In genomic region chr13:100684355-100684754, GRCm38 (mm10) we compare ENCODE assay signal across 13 mouse cellular contexts. TPM values are rescaled to one million over a fixed set of nuclear protein-coding genes. Genes with fewer than 3 reads are reported as not detected.
A peak's percentile ranks its signal among the peaks of the same experiment; 100 is the strongest.
DNase-seq lines count a peak whose midpoint lies in the region; TF ChIP-seq lines count a peak whose summit lies in the region.
"Had no signal": no experiment of that assay in that cellular context is flagged by ENCODE, and none has a peak within 500 bp of the region (broad histone marks: within the 10 kb centered on the region; RNA-seq: fewer than 3 reads in every experiment).

No protein-coding gene starts in this region.

- peak; percentile 46 for TF ChIP-seq CTCF in lung, adult 2 months (IDR thresholded peaks at IDR 0.05; ENCODE audit: insufficient read depth, low read length)
- TF ChIP-seq CTCF in ES-Bruce4 (IDR thresholded peaks at IDR 0.05; ENCODE audit: low read depth, low read length), result peak; percentile 69

- no peaks in the 10 kb centered on the region for H3K9me3 ChIP-seq in ES-Bruce4 (replicated peaks; ENCODE audit: control insufficient read depth, insufficient read depth, low read length, poor library complexity, severe bottlenecking)
- H3K9me3 ChIP-seq: limb, embryonic 12.5 days; midbrain, embryonic 10.5 days; neural tube, embryonic 13.5 days had no signal

- TF ChIP-seq EP300 in ES-Bruce4 (IDR thresholded peaks at IDR 0.05; ENCODE audit: insufficient read depth, low read depth, low read length), result no peak

- WGBS in lung, adult 2 months, result 72% methylated on average over 2 of the region's 2 CpGs

- no peaks in the 10 kb centered on the region for H3K36me3 ChIP-seq in ES-Bruce4 (ENCODE audit: control insufficient read depth, insufficient read depth, low read length, poor library complexity, severe bottlenecking)
- H3K36me3 ChIP-seq: limb, embryonic 12.5 days; midbrain, embryonic 10.5 days; neural tube, embryonic 13.5 days had no signal

- no peak overlapping the region for H3K27ac ChIP-seq in ES-Bruce4 (ENCODE audit: insufficient read depth, low read length)
- H3K27ac ChIP-seq: limb, embryonic 12.5 days; midbrain, embryonic 10.5 days; neural tube, embryonic 13.5 days had no signal

- no peaks in the 10 kb centered on the region for H3K27me3 ChIP-seq in ES-Bruce4 (ENCODE audit: control insufficient read depth, insufficient read depth, low read length, poor library complexity, severe bottlenecking)
- H3K27me3 ChIP-seq: limb, embryonic 12.5 days; neural tube, embryonic 13.5 days had no signal

- no peaks in the 10 kb centered on the region for H3K4me1 ChIP-seq in lung, adult 2 months (ENCODE audit: control insufficient read depth, insufficient read depth, low read length)
- H3K4me1 ChIP-seq in ES-Bruce4 (ENCODE audit: control insufficient read depth, insufficient read depth, low read length), result no peaks in the 10 kb centered on the region
- H3K4me1 ChIP-seq: limb, embryonic 12.5 days; midbrain, embryonic 10.5 days; neural tube, embryonic 13.5 days had no signal

- no peak for DNase-seq in lung, adult 2 months
- no peak for DNase-seq in lung, postnatal 36 days
- peak; percentile 12 for DNase-seq in c-Kit-negative CD71-positive TER-119-positive erythroid progenitor cells, embryonic 14.5 days (ENCODE audit: low read depth, low spot score)
- peak; percentile 48 for DNase-seq in naive thymus-derived CD4-positive, alpha-beta T cell, adult 2 months (ENCODE audit: low read depth)
- no peak for DNase-seq in yolk sac, embryonic 10.5 days (ENCODE audit: low spot score)
- no peak for DNase-seq in cerebellum, adult 11 months
- DNase-seq: cerebellum, adult 9-11 months; gastrocnemius, postnatal 25 days had no signal

- H3K4me3 ChIP-seq in lung, adult 2 months (replicated peaks; ENCODE audit: extremely low read depth, low read depth, low read length), result no peak overlapping the region
- no peak overlapping the region for H3K4me3 ChIP-seq in ES-Bruce4 (ENCODE audit: low read depth, low read length)
- H3K4me3 ChIP-seq: erythroblast, embryonic 14.5 days; limb, embryonic 12.5 days; midbrain, embryonic 10.5 days; neural tube, embryonic 13.5 days had no signal

- H3K9ac ChIP-seq in ES-Bruce4 (ENCODE audit: low read depth, poor library complexity, severe bottlenecking), result no peak overlapping the region
- H3K9ac ChIP-seq: limb, embryonic 12.5 days; neural tube, embryonic 13.5 days had no signal

- TF ChIP-seq POLR2A in lung, adult 2 months (IDR thresholded peaks at IDR 0.05; ENCODE audit: borderline replicate concordance, extremely low read depth, low read depth, low read length), result no peak
- TF ChIP-seq POLR2A in ES-Bruce4 (IDR thresholded peaks at IDR 0.05; ENCODE audit: insufficient read depth, low read length), result no peak

RNA-seq across cellular contexts. Expression of gene Ccdc125, which starts 14.8 kb away (rescaled TPM):
- 2.0 and 2.5 TPM in 2 replicates for polyA plus RNA-seq in lung, adult 2 months (2012; rRNA removed)
- polyA plus RNA-seq in ES-Bruce4 (2011; ENCODE audit: insufficient read depth, insufficient read length, low read depth, missing spikeins), result 3.6 and 3.8 TPM in 2 replicates
- polyA plus RNA-seq: erythroblast, embryonic 14.5 days had no signal

RNA-seq across cellular contexts. Expression of gene Taf9, which starts 33.0 kb away (rescaled TPM):
- 1.3 and 3.3 TPM in 2 replicates for polyA plus RNA-seq in lung, adult 2 months (2012; rRNA removed)
- polyA plus RNA-seq in ES-Bruce4 (2011; ENCODE audit: insufficient read depth, insufficient read length, low read depth, missing spikeins), result 13.2 and 17.4 TPM in 2 replicates

RNA-seq across cellular contexts. Expression of gene Rad17, which starts 33.5 kb away (rescaled TPM):
- 3.2 and 4.4 TPM in 2 replicates for polyA plus RNA-seq in lung, adult 2 months (2012; rRNA removed)
- 39.7 TPM in 2 replicates for polyA plus RNA-seq in ES-Bruce4 (2011; ENCODE audit: insufficient read depth, insufficient read length, low read depth, missing spikeins)

RNA-seq across cellular contexts. Expression of gene Ak6, which starts 33.6 kb away (rescaled TPM):
- polyA plus RNA-seq in lung, adult 2 months (2012; rRNA removed), result 16.5 and 28.0 TPM in 2 replicates
- 200 and 203 TPM in 2 replicates for polyA plus RNA-seq in ES-Bruce4 (2011; ENCODE audit: insufficient read depth, insufficient read length, low read depth, missing spikeins)

RNA-seq across cellular contexts. Expression of gene Cdk7, which starts 46.4 kb away (rescaled TPM):
- polyA plus RNA-seq in lung, adult 2 months (2012; rRNA removed), result 8.9 and 12.8 TPM in 2 replicates
- polyA plus RNA-seq in ES-Bruce4 (2011; ENCODE audit: insufficient read depth, insufficient read length, low read depth, missing spikeins), result 93.2 and 102 TPM in 2 replicates

Comparison
In these comparisons a context has a peak if more than half of its experiments do, and no peak if none do; other contexts are left out.
1. DNase-seq: peak in c-Kit-negative CD71-positive TER-119-positive erythroid progenitor cells, embryonic 14.5 days (single experiment) and naive thymus-derived CD4-positive, alpha-beta T cell, adult 2 months (single experiment); none in lung, adult 2 months (single experiment), lung, postnatal 36 days (single experiment), yolk sac, embryonic 10.5 days (single experiment) and cerebellum, adult 11 months (single experiment).